In the genomic region with DNA sequence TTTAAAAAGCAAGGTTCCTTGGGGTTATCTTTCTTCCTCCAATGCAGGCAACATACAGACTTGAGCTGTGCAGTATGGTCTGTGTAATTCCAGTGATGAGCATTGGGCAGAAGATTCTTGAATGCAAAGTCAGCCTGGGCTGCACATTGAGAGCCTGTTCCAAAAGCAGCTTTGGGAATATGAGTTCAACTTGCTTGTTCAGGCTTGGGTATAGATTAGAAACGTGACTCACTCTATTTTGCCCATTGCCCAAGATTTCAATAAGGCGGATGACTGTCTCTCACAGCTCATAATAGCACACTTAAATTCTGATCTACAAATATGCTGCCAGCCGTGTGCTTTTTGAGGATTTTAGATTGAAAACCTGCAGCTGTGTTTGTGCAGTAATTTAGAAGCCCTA, we compare ENCODE assay signal across 16 mouse cellular contexts.
"Had no signal": no experiment of that assay in that cellular context is flagged by ENCODE, and none has a peak within 500 bp of the region (broad histone marks: within the 10 kb centered on the region; RNA-seq: fewer than 3 reads in every experiment).

No protein-coding gene starts in this region.

- ATAC-seq: lung, postnatal 0 days had no signal

- H3K27me3 ChIP-seq: liver, embryonic 15.5 days; neural tube, embryonic 15.5 days had no signal

- H3K36me3 ChIP-seq: limb, embryonic 10.5 days; liver, embryonic 15.5 days; midbrain, embryonic 10.5 days; neural tube, embryonic 15.5 days had no signal

- H3K9ac ChIP-seq: liver, embryonic 15.5 days; neural tube, embryonic 15.5 days had no signal

- H3K9me3 ChIP-seq: limb, embryonic 10.5 days; liver, embryonic 15.5 days; midbrain, embryonic 10.5 days; neural tube, embryonic 15.5 days had no signal

- H3K4me2 ChIP-seq: liver, embryonic 11.5 days; liver, embryonic 15.5 days; neural tube, embryonic 15.5 days had no signal

- H3K4me3 ChIP-seq: layer of hippocampus, adult 2 months; limb, embryonic 10.5 days; liver, embryonic 15.5 days; midbrain, embryonic 10.5 days; myocyte; neural tube, embryonic 15.5 days had no signal

- H3K4me1 ChIP-seq: limb, embryonic 10.5 days; liver, embryonic 15.5 days; midbrain, embryonic 10.5 days; neural tube, embryonic 15.5 days had no signal

- DNase-seq: kidney, postnatal 10 days; kidney, postnatal 4 days; lung, adult 2 months; lung, postnatal 4 days; midbrain, embryonic 14.5 days; right cerebral cortex, adult 18-20 months; right cerebral cortex, postnatal 25 days; thymus, postnatal 4 days had no signal

- H3K27ac ChIP-seq: layer of hippocampus, adult 2 months; limb, embryonic 10.5 days; liver, embryonic 15.5 days; midbrain, embryonic 10.5 days; neural tube, embryonic 15.5 days had no signal
